Mouse (Mus musculus): Measurements from ENCODE around the gene Gm12184. TPM values are rescaled to one million over a fixed set of nuclear protein-coding genes. Genes with fewer than 3 reads are reported as not detected.

The Gm12184 gene
- polyA plus RNA-seq, 1 experiment from 2014 or later = 2.3 TPM

- Histone ChIP-seq H3K27ac (peak overlapping the region; percentile 95), H3K27me3 (ENCODE audit: poor library complexity, severe bottlenecking) (no peaks in the 10 kb centered on the region), H3K9me3 (no peaks in the 10 kb centered on the region), H3K4me1 (peaks cover 22% of the 10 kb centered on the region), H3K36me3 (replicated peaks) (peaks cover 38% of the 10 kb centered on the region), H3K4me3 (peak overlapping the region; percentile 90)
- WGBS = 6% methylated on average over 23 of the region's 23 CpGs
- peak; percentile 66 for DNase-seq (ENCODE audit: extremely low spot score, low spot score)
Measured at GRCm38 (mm10) chr11:48816281-48816781, 10.1 kb downstream of the Gm12184 start.

GRCm38 (mm10) chr11:48815851-48816250 is 10.6 kb downstream of the Gm12184 start:
- 91% methylated on average over 14 of the region's 16 CpGs for WGBS
- H3K9me3 ChIP-seq = no peaks in the 10 kb centered on the region
- DNase-seq (ENCODE audit: extremely low spot score, low spot score) = no peak
- H3K27ac ChIP-seq = peak overlapping the region; percentile 95; the same call in 1 of the 2 replicates
- peaks cover 43% of the 10 kb centered on the region for H3K36me3 ChIP-seq (replicated peaks)
- peak overlapping the region; percentile 90 for H3K4me3 ChIP-seq
- H3K4me1 ChIP-seq = peaks cover 22% of the 10 kb centered on the region
- H3K27me3 ChIP-seq (ENCODE audit: poor library complexity, severe bottlenecking) = no peaks in the 10 kb centered on the region

- Histone ChIP-seq H3K27ac (no peak overlapping the region), H3K36me3 (replicated peaks) (peaks cover 64% of the 10 kb centered on the region), H3K4me1 (peaks cover 22% of the 10 kb centered on the region), H3K27me3 (ENCODE audit: poor library complexity, severe bottlenecking) (no peaks in the 10 kb centered on the region), H3K4me3 (no peak overlapping the region), H3K9me3 (no peaks in the 10 kb centered on the region)
- no peak for DNase-seq (ENCODE audit: extremely low spot score, low spot score)
Measured at GRCm38 (mm10) chr11:48813782-48814181, 12.7 kb downstream of the Gm12184 start.

- Histone ChIP-seq H3K4me3 (no peak overlapping the region), H3K4me1 (peaks cover 7% of the 10 kb centered on the region), H3K9me3 (no peaks in the 10 kb centered on the region), H3K36me3 (replicated peaks) (peaks cover 93% of the 10 kb centered on the region), H3K27me3 (ENCODE audit: poor library complexity, severe bottlenecking) (no peaks in the 10 kb centered on the region), H3K27ac (no peak overlapping the region)
- no peak for DNase-seq (ENCODE audit: extremely low spot score, low spot score)
- whole genome bisulfite sequencing = 95% methylated on average over 2 of the region's 2 CpGs
Measured at GRCm38 (mm10) chr11:48810142-48810541, 16.3 kb downstream of the Gm12184 start.

GRCm38 (mm10) chr11:48809434-48809830 is 17.0 kb downstream of the Gm12184 start:
- Histone ChIP-seq H3K36me3 (replicated peaks) (peaks cover 95% of the 10 kb centered on the region), H3K27ac (no peak overlapping the region), H3K4me3 (no peak overlapping the region), H3K27me3 (ENCODE audit: poor library complexity, severe bottlenecking) (no peaks in the 10 kb centered on the region), H3K4me1 (no peaks in the 10 kb centered on the region), H3K9me3 (no peaks in the 10 kb centered on the region)
- WGBS = 79% methylated on average over 4 of the region's 4 CpGs
- no peak for DNase-seq (ENCODE audit: extremely low spot score, low spot score)

- no peaks in the 10 kb centered on the region for H3K4me1 ChIP-seq
- no peak for DNase-seq (ENCODE audit: extremely low spot score, low spot score)
- H3K27ac ChIP-seq = no peak overlapping the region
- no peaks in the 10 kb centered on the region for H3K9me3 ChIP-seq
- no peak overlapping the region for H3K4me3 ChIP-seq
- WGBS = 76% methylated on average over 16 of the region's 16 CpGs
- H3K36me3 ChIP-seq (replicated peaks) = peaks cover 97% of the 10 kb centered on the region
- no peaks in the 10 kb centered on the region for H3K27me3 ChIP-seq (ENCODE audit: poor library complexity, severe bottlenecking)
Measured at GRCm38 (mm10) chr11:48808737-48809433, 17.6 kb downstream of the Gm12184 start.

- Histone ChIP-seq H3K36me3 (replicated peaks) (peaks cover 100% of the 10 kb centered on the region), H3K27me3 (ENCODE audit: poor library complexity, severe bottlenecking) (no peaks in the 10 kb centered on the region), H3K9me3 (no peaks in the 10 kb centered on the region), H3K4me1 (peaks cover 1% of the 10 kb centered on the region), H3K27ac (no peak overlapping the region), H3K4me3 (no peak overlapping the region)
- no peak for DNase-seq (ENCODE audit: extremely low spot score, low spot score)
Measured at GRCm38 (mm10) chr11:48808304-48808646, 18.2 kb downstream of the Gm12184 start.

- H3K4me3 ChIP-seq = no peak overlapping the region
- 75% methylated on average over 14 of the region's 14 CpGs for WGBS
- H3K36me3 ChIP-seq (replicated peaks) = peaks cover 100% of the 10 kb centered on the region
- no peaks in the 10 kb centered on the region for H3K9me3 ChIP-seq
- no peak overlapping the region for H3K27ac ChIP-seq
- H3K27me3 ChIP-seq (ENCODE audit: poor library complexity, severe bottlenecking) = no peaks in the 10 kb centered on the region
- no peak for DNase-seq (ENCODE audit: extremely low spot score, low spot score)
- peaks cover 7% of the 10 kb centered on the region for H3K4me1 ChIP-seq
Measured at GRCm38 (mm10) chr11:48807563-48808303, 18.7 kb downstream of the Gm12184 start.

GRCm38 (mm10) chr11:48806856-48807562 is 19.4 kb downstream of the Gm12184 start:
- Histone ChIP-seq H3K27ac (no peak overlapping the region), H3K4me1 (peaks cover 14% of the 10 kb centered on the region), H3K4me3 (no peak overlapping the region), H3K9me3 (no peaks in the 10 kb centered on the region), H3K36me3 (replicated peaks) (peaks cover 100% of the 10 kb centered on the region), H3K27me3 (ENCODE audit: poor library complexity, severe bottlenecking) (no peaks in the 10 kb centered on the region)
- no peak for DNase-seq (ENCODE audit: extremely low spot score, low spot score)
- WGBS = 61% methylated on average over 21 of the region's 21 CpGs

- peaks cover 23% of the 10 kb centered on the region for H3K4me1 ChIP-seq
- no peak for DNase-seq (ENCODE audit: extremely low spot score, low spot score)
- no peak overlapping the region for H3K27ac ChIP-seq
- peaks cover 90% of the 10 kb centered on the region for H3K36me3 ChIP-seq (replicated peaks)
- WGBS = 92% methylated on average over 2 of the region's 2 CpGs
- H3K9me3 ChIP-seq = no peaks in the 10 kb centered on the region
- H3K27me3 ChIP-seq (ENCODE audit: poor library complexity, severe bottlenecking) = no peaks in the 10 kb centered on the region
- no peak overlapping the region for H3K4me3 ChIP-seq
Measured at GRCm38 (mm10) chr11:48804922-48805321, 21.5 kb downstream of the Gm12184 start.

GRCm38 (mm10) chr11:48803988-48804387 is 22.5 kb downstream of the Gm12184 start:
- Histone ChIP-seq H3K4me3 (no peak overlapping the region), H3K36me3 (replicated peaks) (peaks cover 81% of the 10 kb centered on the region), H3K4me1 (peaks cover 26% of the 10 kb centered on the region), H3K27ac (no peak overlapping the region), H3K9me3 (no peaks in the 10 kb centered on the region), H3K27me3 (ENCODE audit: poor library complexity, severe bottlenecking) (no peaks in the 10 kb centered on the region)
- DNase-seq (ENCODE audit: extremely low spot score, low spot score) = no peak
- WGBS = 95% methylated on average over 2 of the region's 2 CpGs

- H3K4me1 ChIP-seq = peaks cover 41% of the 10 kb centered on the region
- H3K9me3 ChIP-seq = no peaks in the 10 kb centered on the region
- no peaks in the 10 kb centered on the region for H3K27me3 ChIP-seq (ENCODE audit: poor library complexity, severe bottlenecking)
- H3K4me3 ChIP-seq = peak overlapping the region; percentile 81
- no peak for DNase-seq (ENCODE audit: extremely low spot score, low spot score)
- WGBS = 79% methylated on average over 17 of the region's 17 CpGs
- H3K36me3 ChIP-seq (replicated peaks) = peaks cover 62% of the 10 kb centered on the region
- peak overlapping the region; percentile 95 for H3K27ac ChIP-seq
Measured at GRCm38 (mm10) chr11:48801831-48802772, 24.4 kb downstream of the Gm12184 start.

All from forebrain, embryonic 10.5 days (tissue).